Mouse (Mus musculus) forebrain, embryonic 10.5 days (tissue): ENCODE measurements at regions not wholly inside any gene's neighbourhood (a gene's known extent, or its start where the extent isn't known, plus 50 kb on each side); places are given as distances from the start of the nearest gene placed in this dataset.

Experiments
- DNase-seq: peaks from one replicate; pipeline ENCODE4 v3.0.0-alpha.2; 2017; ENCODE audit warnings: low spot score; ENCODE audit errors: extremely low spot score
- H3K27ac ChIP-seq: fragments of 300-500 bp; sonication (generic); 2 replicates; pipeline ENCODE4 v1.5.1; 2016; ENCODE audit warnings: mild to moderate bottlenecking
- H3K27me3 ChIP-seq: fragments of 300-500 bp; sonication (generic); 2 replicates; pipeline ENCODE4 v1.6.1; 2016; ENCODE audit warnings: mild to moderate bottlenecking; ENCODE audit not compliant: poor library complexity, severe bottlenecking
- H3K36me3 ChIP-seq: fragments of 300-500 bp; sonication (generic); replicated peaks from 2 replicates; pipeline ENCODE4 v1.6.1; 2016; ENCODE audit warnings: mild to moderate bottlenecking, moderate library complexity
- H3K4me1 ChIP-seq: fragments of 300-500 bp; sonication (generic); 2 replicates; pipeline ENCODE4 v1.6.1; 2016
- H3K4me3 ChIP-seq: fragments of 300-500 bp; sonication (generic); 2 replicates; pipeline ENCODE4 v1.5.1; 2016; ENCODE audit warnings: mild to moderate bottlenecking, moderate library complexity
- H3K9me3 ChIP-seq: fragments of 300-500 bp; sonication (generic); 2 replicates; pipeline ENCODE4 v1.6.1; 2016; ENCODE audit warnings: mild to moderate bottlenecking, moderate library complexity
- WGBS: fragments of 180-500 bp; shearing (Covaris S2); methylation state at CpG from one replicate; pipeline ENCODE4 v1.1.7; 2016; 5-methylcytosine and 5-hydroxymethylcytosine counted together

GRCm38 (mm10) chr13:72023666-72024065, 60.1 kb upstream of the Irx1 start:
- WGBS: 82% methylated on average over 5 of the region's 5 CpGs
- Histone ChIP-seq H3K4me3 (no peak overlapping the region), H3K4me1 (no peaks in the 10 kb centered on the region)

GRCm38 (mm10) chr13:72043930-72044470, 80.5 kb upstream of the Irx1 start:
- Histone ChIP-seq H3K27me3 (no peaks in the 10 kb centered on the region), H3K36me3 (no peaks in the 10 kb centered on the region), H3K4me1 (no peaks in the 10 kb centered on the region), H3K4me3 (no peak overlapping the region), H3K27ac (no peak overlapping the region), H3K9me3 (no peaks in the 10 kb centered on the region)
- DNase-seq: no peak
- whole genome bisulfite sequencing: 93% methylated on average over 5 of the region's 5 CpGs

More at GRCm38 (mm10) chr13:72023666-72024065, 60.1 kb upstream of the Irx1 start:
- H3K27me3 ChIP-seq: no peaks in the 10 kb centered on the region
- H3K9me3 ChIP-seq: no peaks in the 10 kb centered on the region
- H3K27ac ChIP-seq: no peak overlapping the region
- DNase-seq: no peak
- H3K36me3 ChIP-seq: no peaks in the 10 kb centered on the region

- DNase-seq: no peak
- 92% methylated on average over 3 of the region's 3 CpGs for WGBS
- H3K27ac ChIP-seq: no peak overlapping the region
- H3K9me3 ChIP-seq: no peaks in the 10 kb centered on the region
- peaks cover 17% of the 10 kb centered on the region; the same call in 1 of the 2 replicates for H3K27me3 ChIP-seq
- H3K36me3 ChIP-seq: no peaks in the 10 kb centered on the region
- peaks cover 2% of the 10 kb centered on the region for H3K4me1 ChIP-seq
- no peak overlapping the region for H3K4me3 ChIP-seq
These were observed 92.9 kb upstream of the Irx1 start for GRCm38 (mm10) chr13:72056469-72056868.

- 32% methylated on average over 6 of the region's 6 CpGs for WGBS
- H3K9me3 ChIP-seq: no peaks in the 10 kb centered on the region
- H3K4me3 ChIP-seq: no peak overlapping the region
- peaks cover 29% of the 10 kb centered on the region; the same call in 1 of the 2 replicates for H3K27me3 ChIP-seq
- H3K27ac ChIP-seq: no peak overlapping the region
- H3K4me1 ChIP-seq: peaks cover 17% of the 10 kb centered on the region
- H3K36me3 ChIP-seq: no peaks in the 10 kb centered on the region
- DNase-seq: no peak
These were observed 98.1 kb upstream of the Irx1 start for GRCm38 (mm10) chr13:72061659-72062058.

DNA sequence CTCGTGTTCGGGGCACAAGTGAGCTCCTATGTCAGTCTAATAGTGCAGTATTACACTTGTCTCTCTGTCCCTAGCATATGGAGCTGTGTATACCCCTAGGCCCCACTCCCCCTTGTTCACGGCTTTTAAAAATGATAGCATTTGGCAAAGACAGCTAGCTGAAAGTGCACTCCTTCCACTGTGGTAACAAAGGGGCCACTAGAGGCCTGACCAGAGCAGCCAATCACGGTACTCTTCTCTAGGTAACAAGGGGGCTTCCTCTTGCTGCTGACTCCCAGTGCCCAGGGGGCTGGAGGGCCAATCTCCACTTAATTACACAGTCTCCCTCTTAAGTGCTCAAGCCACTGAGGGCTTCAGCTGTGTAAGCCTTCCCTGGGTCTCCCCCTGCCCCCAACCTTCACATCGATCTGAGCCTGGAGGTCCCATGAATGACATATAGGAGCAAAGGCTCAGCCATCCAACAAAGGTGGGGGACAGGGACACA, 99.8 kb upstream of the Irx1 start:
- no peak for DNase-seq
- no peak overlapping the region for H3K4me3 ChIP-seq
- no peaks in the 10 kb centered on the region for H3K9me3 ChIP-seq
- WGBS: 52% methylated on average over 5 of the region's 5 CpGs
- no peak overlapping the region for H3K27ac ChIP-seq
- H3K4me1 ChIP-seq: peaks cover 17% of the 10 kb centered on the region
- H3K27me3 ChIP-seq: peaks cover 26% of the 10 kb centered on the region; the same call in 1 of the 2 replicates
- H3K36me3 ChIP-seq: no peaks in the 10 kb centered on the region

GRCm38 (mm10) chr13:72096585-72096984, 133.1 kb upstream of the Irx1 start:
- H3K27me3 ChIP-seq: peaks cover 13% of the 10 kb centered on the region; the same call in 1 of the 2 replicates
- no peak overlapping the region for H3K27ac ChIP-seq
- no peaks in the 10 kb centered on the region for H3K9me3 ChIP-seq
- no peaks in the 10 kb centered on the region for H3K4me1 ChIP-seq
- DNase-seq: no peak
- WGBS: 47% methylated on average over 3 of the region's 5 CpGs
- no peaks in the 10 kb centered on the region for H3K36me3 ChIP-seq
- H3K4me3 ChIP-seq: no peak overlapping the region

- DNase-seq: no peak
- H3K4me3 ChIP-seq: no peak overlapping the region
These were observed 133.7 kb upstream of the Irx1 start for GRCm38 (mm10) chr13:72097268-72097667.

GRCm38 (mm10) chr13:72097811-72098210, 134.3 kb upstream of the Irx1 start:
- Histone ChIP-seq H3K36me3 (no peaks in the 10 kb centered on the region), H3K27ac (no peak overlapping the region), H3K9me3 (no peaks in the 10 kb centered on the region), H3K27me3 (peaks cover 13% of the 10 kb centered on the region; the same call in 1 of the 2 replicates), H3K4me1 (no peaks in the 10 kb centered on the region), H3K4me3 (no peak overlapping the region)
- WGBS: 91% methylated on average over 11 of the region's 11 CpGs
- no peak for DNase-seq

More at GRCm38 (mm10) chr13:72097268-72097667, 133.7 kb upstream of the Irx1 start:
- WGBS: 70% methylated on average over 8 of the region's 8 CpGs
- Histone ChIP-seq H3K36me3 (no peaks in the 10 kb centered on the region), H3K9me3 (no peaks in the 10 kb centered on the region), H3K27me3 (peaks cover 13% of the 10 kb centered on the region; the same call in 1 of the 2 replicates), H3K27ac (no peak overlapping the region), H3K4me1 (no peaks in the 10 kb centered on the region)

GRCm38 (mm10) chr13:72100741-72101140, 137.2 kb upstream of the Irx1 start:
- H3K27ac ChIP-seq: no peak overlapping the region
- DNase-seq: no peak
- no peak overlapping the region for H3K4me3 ChIP-seq
- WGBS: 76% methylated on average over 5 of the region's 5 CpGs
- no peaks in the 10 kb centered on the region for H3K9me3 ChIP-seq
- H3K4me1 ChIP-seq: no peaks in the 10 kb centered on the region
- no peaks in the 10 kb centered on the region for H3K36me3 ChIP-seq
- H3K27me3 ChIP-seq: peaks cover 7% of the 10 kb centered on the region; the same call in 1 of the 2 replicates

DNA sequence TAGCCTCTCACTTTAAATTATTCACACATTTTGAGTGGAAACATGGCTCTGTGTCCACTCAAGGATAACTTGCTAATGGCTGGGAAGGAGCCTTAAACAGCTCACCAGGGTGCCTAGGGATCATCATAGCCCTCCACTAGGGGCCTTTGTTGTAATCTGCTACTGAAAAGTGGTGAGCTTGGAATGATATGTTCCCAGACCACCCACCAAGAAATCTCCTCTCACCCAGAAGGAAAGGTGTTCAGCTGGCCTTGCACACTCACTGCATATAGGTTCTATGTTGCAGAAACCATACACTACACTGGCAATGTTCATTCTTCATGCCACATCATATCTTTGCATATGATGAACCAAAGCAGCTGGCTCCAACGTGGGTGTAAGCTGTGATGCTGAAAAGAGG, 145.1 kb upstream of the Irx1 start:
- no peak overlapping the region for H3K27ac ChIP-seq
- 75% methylated on average over 1 of the region's 1 CpGs for WGBS
- no peaks in the 10 kb centered on the region for H3K9me3 ChIP-seq
- H3K27me3 ChIP-seq: peaks cover 15% of the 10 kb centered on the region
- no peak overlapping the region for H3K4me3 ChIP-seq
- no peaks in the 10 kb centered on the region for H3K36me3 ChIP-seq
- H3K4me1 ChIP-seq: no peaks in the 10 kb centered on the region
- no peak for DNase-seq

DNA sequence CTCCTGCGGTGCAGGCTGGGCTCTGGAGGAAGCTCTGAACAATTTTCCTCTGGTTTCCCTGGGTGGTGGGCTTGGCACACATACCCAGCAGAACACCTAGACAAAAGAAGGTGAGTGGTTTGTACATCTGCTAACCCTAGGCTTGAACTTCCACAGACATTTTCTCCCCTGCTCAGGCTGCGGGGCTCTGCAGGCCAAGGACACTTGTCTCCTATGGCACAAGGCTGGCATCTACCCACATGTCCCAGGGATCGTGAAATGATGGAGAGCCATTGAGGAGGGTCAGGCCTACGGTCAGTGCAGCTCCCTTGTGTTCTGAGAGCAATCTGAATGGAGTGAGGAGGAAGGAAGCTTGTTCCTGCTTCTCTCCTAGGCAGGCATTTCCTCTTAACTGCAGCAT, 150.4 kb upstream of the Irx1 start:
- 92% methylated on average over 4 of the region's 4 CpGs for WGBS
- no peak overlapping the region for H3K27ac ChIP-seq
- H3K4me3 ChIP-seq: no peak overlapping the region
- H3K4me1 ChIP-seq: peaks cover 18% of the 10 kb centered on the region
- H3K9me3 ChIP-seq: no peaks in the 10 kb centered on the region
- no peaks in the 10 kb centered on the region for H3K36me3 ChIP-seq
- H3K27me3 ChIP-seq: peaks cover 68% of the 10 kb centered on the region
- no peak for DNase-seq

- Histone ChIP-seq H3K27me3 (peaks cover 78% of the 10 kb centered on the region), H3K9me3 (no peaks in the 10 kb centered on the region), H3K36me3 (no peaks in the 10 kb centered on the region), H3K4me3 (no peak overlapping the region), H3K4me1 (peaks cover 19% of the 10 kb centered on the region), H3K27ac (0 out of 2 replicates have a peak overlapping the region, but pooled peaks have one; percentile 5)
- no peak for DNase-seq
- WGBS: 29% methylated on average over 10 of the region's 10 CpGs
These were observed 151.5 kb upstream of the Irx1 start for GRCm38 (mm10) chr13:72114776-72115663.

- Histone ChIP-seq H3K27ac (no peak overlapping the region), H3K36me3 (no peaks in the 10 kb centered on the region), H3K4me1 (peaks cover 38% of the 10 kb centered on the region), H3K27me3 (peaks cover 96% of the 10 kb centered on the region), H3K9me3 (no peaks in the 10 kb centered on the region), H3K4me3 (no peak overlapping the region)
- 16% methylated on average over 7 of the region's 7 CpGs for WGBS
- no peak for DNase-seq
These were observed 156.9 kb upstream of the Irx1 start for GRCm38 (mm10) chr13:72120467-72120866.
